Mouse (Mus musculus): ENCODE measurements around the gene Slc27a5.

DNA sequence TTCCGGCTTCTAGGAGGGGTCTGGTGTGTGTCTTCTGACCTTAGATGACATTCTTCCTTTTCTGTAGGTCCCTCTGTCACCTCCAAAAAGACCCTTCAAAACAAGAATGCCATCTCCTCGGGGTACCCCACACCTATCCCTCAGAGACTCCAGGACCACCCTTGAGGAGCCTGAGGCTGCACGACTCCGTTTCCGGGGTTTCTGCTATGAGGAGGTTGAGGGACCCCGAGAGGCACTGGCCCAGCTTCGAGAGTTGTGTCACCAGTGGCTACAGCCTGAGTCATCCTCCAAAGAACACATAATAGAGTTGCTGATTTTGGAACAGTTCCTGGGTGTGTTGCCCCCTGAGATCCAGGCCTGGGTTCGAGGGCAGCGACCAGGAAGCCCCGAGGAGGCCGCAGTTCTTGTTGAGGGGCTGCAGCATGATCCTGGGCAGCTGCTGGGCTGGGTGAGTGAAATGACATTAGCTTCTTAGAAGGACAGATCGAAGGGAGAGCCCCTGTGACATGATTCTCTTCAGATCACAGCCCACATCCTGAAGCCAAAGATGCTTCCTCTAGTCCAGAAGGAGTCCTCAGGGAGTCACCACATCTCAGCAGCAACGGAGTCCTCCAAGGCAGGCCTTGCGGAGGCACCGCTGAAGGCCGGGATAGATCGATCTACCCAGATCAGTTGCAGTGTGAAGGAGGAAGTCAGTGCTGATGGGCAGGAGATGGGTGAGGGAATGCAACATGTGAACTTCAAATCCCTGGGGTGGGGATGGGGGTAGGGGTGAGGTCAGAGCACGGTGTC is 18.9 kb downstream of the Slc27a5 start:
- TF ChIP-seq POLR2A (IDR thresholded peaks at IDR 0.05; ENCODE audit: low read depth, low read length): no peak
- TF ChIP-seq CTCF (IDR thresholded peaks at IDR 0.05; ENCODE audit: extremely low read depth, insufficient read length, insufficient replicate concordance, low read depth, low read length): no peak
